Mouse (Mus musculus) ES-E14 (cell line): ENCODE results near the gene Gpr108.

Experiments used
- HCFC1 ChIP-seq: IDR thresholded peaks from 2 replicates; pipeline ENCODE4 v1.6.1; 2012; ENCODE audit warnings: low read length, inconsistent platforms, borderline replicate concordance; ENCODE audit not compliant: insufficient read depth
- MAFK ChIP-seq: IDR thresholded peaks from 2 replicates; pipeline ENCODE4 v1.6.1; 2014; ENCODE audit warnings: mild to moderate bottlenecking, low read depth, low read length, inconsistent platforms; ENCODE audit not compliant: insufficient read depth

DNA sequence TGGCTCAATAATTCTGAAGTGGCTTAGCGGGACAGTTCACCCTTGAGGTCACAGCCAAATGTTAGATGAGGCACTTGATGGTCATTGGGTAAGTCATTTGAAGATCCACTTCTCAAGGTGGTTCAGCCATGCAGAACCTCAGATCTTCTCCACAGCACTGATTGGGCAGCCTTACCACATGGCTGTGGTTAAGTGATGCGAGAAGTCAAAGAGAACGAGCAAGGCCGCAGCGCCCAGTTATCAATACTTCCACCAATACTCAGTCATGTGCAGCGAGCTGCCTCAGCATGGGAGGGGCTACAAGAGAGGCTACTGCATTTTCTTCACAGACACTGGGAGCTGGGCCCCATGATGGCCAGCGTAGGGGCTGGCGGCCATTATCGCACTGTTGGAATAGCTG, 44.7 kb upstream of the Gpr108 start:
- TF ChIP-seq MAFK (no peak), HCFC1 (no peak)
